Mouse (Mus musculus) erythroblast, embryonic 14.5 days (primary cell): ENCODE measurements around the gene A4gnt. TPM values are rescaled to one million over a fixed set of nuclear protein-coding genes. Genes with fewer than 3 reads are reported as not detected.

Experiments used
- H3K27me3 ChIP-seq: 2 replicates; pipeline ENCODE4 v1.6.1; 2012; ENCODE audit warnings: inconsistent platforms; ENCODE audit not compliant: control insufficient read depth
- H3K36me3 ChIP-seq: 2 replicates; pipeline ENCODE4 v1.6.1; 2012; ENCODE audit warnings: mild to moderate bottlenecking, inconsistent platforms; ENCODE audit not compliant: control insufficient read depth
- H3K4me1 ChIP-seq: 2 replicates; pipeline ENCODE4 v1.6.1; 2012; ENCODE audit warnings: inconsistent platforms; ENCODE audit not compliant: control insufficient read depth
- H3K4me3 ChIP-seq: replicated peaks from 2 replicates; pipeline ENCODE3; 2012; ENCODE audit warnings: moderate library complexity, mild to moderate bottlenecking, inconsistent platforms
- H3K9me3 ChIP-seq: 2 replicates; pipeline ENCODE4 v1.6.1; 2012; ENCODE audit warnings: low read length, inconsistent platforms, mixed read lengths; ENCODE audit not compliant: control insufficient read depth
- GATA1 ChIP-seq: IDR thresholded peaks from 2 replicates; pipeline ENCODE4 v1.6.1; 2012; ENCODE audit warnings: low read length, inconsistent platforms, mixed read lengths
- TAL1 ChIP-seq: IDR thresholded peaks from 3 replicates; pipeline ENCODE4 v1.6.1; 2012; ENCODE audit warnings: low read length, inconsistent platforms, mixed read lengths
- polyA plus RNA-seq: library from polyadenylated mRNA; stranded (reverse); fragments of >175 nt; gene quantifications from 2 replicates; pipeline ENCODE4 v1.2.3, GENCODE M21; 2012

A4gnt gene
- polyA plus RNA-seq, 1 experiment, result not detected

DNA sequence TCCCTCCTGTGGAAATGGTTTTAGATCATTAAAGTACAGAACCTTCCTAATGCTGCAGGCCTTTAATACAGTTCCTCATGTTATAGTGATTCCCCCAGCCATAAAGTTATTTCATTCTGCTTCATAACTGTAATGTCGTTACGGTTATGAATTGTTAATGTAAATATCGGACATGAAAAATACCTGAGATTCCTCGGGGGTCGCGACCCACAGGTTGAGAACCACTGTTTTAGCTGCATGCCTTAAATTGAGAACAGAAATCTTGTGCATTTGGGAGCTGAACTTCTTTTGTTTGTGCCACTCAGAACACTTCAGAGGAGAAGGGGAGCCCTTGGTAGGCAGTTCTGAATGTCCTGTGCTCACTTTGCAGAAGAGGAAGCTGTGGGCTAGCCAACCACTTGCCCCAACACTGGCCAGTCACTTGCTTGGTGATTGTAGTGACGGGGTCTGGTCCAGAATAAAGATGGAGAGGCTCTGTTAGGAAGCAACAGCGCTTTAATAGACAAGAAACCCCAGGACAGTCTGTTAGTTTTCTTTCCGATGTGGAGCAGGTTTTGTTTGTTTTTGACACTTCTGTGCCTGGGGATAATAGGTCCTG lies 18.3 kb downstream of the A4gnt start:
- Histone ChIP-seq H3K36me3 (no peaks in the 10 kb centered on the region), H3K4me3 (no peak overlapping the region), H3K9me3 (no peaks in the 10 kb centered on the region), H3K4me1 (peaks cover 9% of the 10 kb centered on the region; the same call in 1 of the 2 replicates), H3K27me3 (peaks cover 20% of the 10 kb centered on the region)
- no peak for TF ChIP-seq GATA1
- no peak for TF ChIP-seq TAL1

DNA sequence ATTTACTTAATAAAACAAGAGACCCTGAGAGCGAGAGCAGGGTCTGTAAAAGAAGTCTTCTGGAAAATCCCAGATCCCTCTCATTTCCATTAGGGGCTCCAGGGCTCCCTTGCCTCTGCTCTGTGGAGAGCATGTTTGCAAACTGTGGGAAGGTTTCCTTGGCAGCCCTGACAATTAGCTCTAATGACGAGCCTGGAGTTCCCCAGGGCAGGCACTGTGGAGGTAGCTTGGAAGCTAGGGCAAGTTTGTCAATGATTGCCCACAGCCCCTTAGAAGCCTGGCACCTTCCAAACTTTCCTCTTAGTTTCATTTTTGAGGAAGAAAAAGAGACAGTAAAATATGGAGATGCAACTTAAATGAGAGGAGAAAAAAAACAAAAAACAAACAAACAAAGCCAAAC lies 19.5 kb downstream of the A4gnt start:
- Histone ChIP-seq H3K27me3 (peaks cover 20% of the 10 kb centered on the region), H3K4me1 (peaks cover 9% of the 10 kb centered on the region; the same call in 1 of the 2 replicates), H3K9me3 (no peaks in the 10 kb centered on the region), H3K36me3 (no peaks in the 10 kb centered on the region), H3K4me3 (no peak overlapping the region)
- TF ChIP-seq GATA1 (no peak), TAL1 (no peak)

DNA sequence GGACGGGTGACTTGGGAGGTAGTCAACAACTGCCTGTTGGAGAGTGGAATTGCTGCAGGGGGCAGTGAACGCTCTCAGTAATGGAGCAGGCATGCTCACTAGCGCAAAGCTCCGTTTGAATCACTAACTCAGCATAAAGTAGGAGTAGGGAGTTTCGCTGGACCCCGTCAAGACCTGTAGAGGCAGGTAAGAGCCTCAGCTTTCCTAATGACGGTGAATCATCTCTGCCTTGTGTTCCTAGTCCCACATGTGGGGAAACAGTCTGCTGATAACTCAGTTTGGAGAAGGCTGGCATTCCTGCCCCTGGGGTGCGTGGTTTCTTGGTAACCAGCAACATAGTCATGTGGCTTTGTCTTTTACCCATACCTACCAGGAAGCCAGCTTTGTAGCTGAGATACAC lies 20.0 kb downstream of the A4gnt start:
- H3K36me3 ChIP-seq, result no peaks in the 10 kb centered on the region
- TF ChIP-seq TAL1, result no peak
- TF ChIP-seq GATA1, result no peak
- H3K4me1 ChIP-seq, result peaks cover 9% of the 10 kb centered on the region; the same call in 1 of the 2 replicates
- peaks cover 20% of the 10 kb centered on the region for H3K27me3 ChIP-seq
- H3K4me3 ChIP-seq, result no peak overlapping the region
- no peaks in the 10 kb centered on the region for H3K9me3 ChIP-seq

DNA sequence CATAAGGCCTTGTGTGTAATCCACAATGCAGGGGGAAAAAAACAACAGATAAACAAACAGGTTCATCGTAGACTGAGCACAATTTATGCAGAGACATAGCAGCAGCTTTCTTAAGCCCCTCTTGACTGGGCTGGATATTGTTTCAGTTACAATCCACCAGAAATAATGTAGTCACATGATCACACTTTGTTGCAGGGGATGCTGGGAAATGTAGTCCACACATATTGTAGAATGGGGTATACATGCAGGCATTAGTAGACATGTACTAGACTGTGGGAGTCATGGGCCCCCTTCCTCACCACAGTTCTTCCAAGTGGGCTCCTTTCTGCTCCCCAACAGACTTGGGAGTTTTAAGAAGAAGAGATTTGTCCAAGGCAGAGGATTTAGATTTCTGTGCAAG lies 24.5 kb downstream of the A4gnt start:
- Histone ChIP-seq H3K27me3 (no peaks in the 10 kb centered on the region), H3K4me1 (no peaks in the 10 kb centered on the region), H3K36me3 (no peaks in the 10 kb centered on the region), H3K4me3 (no peak overlapping the region), H3K9me3 (no peaks in the 10 kb centered on the region)
- no peak for TF ChIP-seq GATA1
- TF ChIP-seq TAL1, result no peak

DNA sequence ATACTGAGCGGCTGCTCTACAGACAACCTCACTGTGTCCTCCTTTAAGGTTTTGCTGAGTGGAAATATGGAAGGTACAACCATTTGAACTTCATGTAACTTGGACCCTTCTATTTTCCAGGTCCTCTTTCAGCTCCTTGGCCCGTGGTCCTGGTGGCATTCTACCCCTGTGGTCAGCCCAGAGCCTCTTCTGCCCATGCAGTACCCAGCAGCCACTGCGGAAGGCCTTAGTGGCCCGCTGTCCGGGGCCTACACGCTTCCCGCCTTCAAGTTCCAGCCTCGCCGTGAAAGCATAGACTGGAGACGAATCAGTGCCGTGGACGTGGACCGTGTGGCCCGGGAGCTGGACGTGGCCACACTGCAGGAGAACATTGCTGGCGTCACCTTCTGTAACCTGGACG lies 24.9 kb downstream of the A4gnt start:
- Histone ChIP-seq H3K36me3 (no peaks in the 10 kb centered on the region), H3K4me3 (no peak overlapping the region), H3K4me1 (no peaks in the 10 kb centered on the region), H3K9me3 (no peaks in the 10 kb centered on the region), H3K27me3 (no peaks in the 10 kb centered on the region)
- TF ChIP-seq GATA1 (no peak), TAL1 (no peak)

DNA sequence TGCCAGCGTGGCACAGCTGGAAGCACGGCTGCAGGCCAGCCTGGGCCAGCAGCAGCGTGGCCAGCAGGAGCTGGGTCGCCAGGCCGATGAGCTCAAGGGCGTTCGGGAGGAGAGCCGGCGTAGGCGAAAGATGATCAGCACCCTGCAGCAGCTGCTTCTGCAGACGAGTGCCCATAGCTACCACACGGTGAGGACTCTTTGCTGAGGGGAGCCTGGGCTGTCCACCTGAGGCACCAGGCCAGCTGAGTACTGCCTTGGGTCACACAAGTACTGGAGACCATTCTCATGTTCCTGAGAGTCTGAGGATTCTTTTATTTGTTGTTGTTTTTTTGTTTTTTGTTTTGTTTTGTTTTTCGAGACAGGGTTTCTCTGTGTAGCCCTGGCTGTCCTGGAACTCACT lies 25.4 kb downstream of the A4gnt start:
- Histone ChIP-seq H3K36me3 (no peaks in the 10 kb centered on the region), H3K27me3 (no peaks in the 10 kb centered on the region), H3K4me1 (no peaks in the 10 kb centered on the region), H3K4me3 (no peak overlapping the region), H3K9me3 (no peaks in the 10 kb centered on the region)
- TF ChIP-seq TAL1 (no peak), GATA1 (no peak)

DNA sequence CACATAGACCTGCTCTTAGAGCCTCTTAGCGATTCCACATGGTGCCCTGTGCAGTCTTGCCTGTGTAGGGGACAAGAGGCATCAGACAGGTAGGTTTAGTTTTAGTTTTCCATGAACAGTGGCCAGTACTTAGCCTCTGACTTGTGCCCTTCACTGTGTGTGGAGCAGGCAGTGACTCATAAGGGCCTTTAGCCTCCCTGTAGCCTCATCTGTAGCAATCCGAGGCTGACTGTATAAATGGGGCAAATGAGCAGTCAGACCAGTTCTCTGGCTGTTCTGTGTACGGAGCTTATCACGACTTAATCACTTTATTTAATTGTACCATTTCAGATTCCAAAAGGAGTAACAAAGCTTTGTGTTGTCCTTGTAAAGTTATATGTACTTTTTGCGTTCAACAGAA lies 27.7 kb downstream of the A4gnt start:
- TF ChIP-seq GATA1, result no peak
- no peak for TF ChIP-seq TAL1
- Histone ChIP-seq H3K9me3 (no peaks in the 10 kb centered on the region), H3K4me1 (no peaks in the 10 kb centered on the region), H3K27me3 (no peaks in the 10 kb centered on the region), H3K36me3 (no peaks in the 10 kb centered on the region), H3K4me3 (no peak overlapping the region)

DNA sequence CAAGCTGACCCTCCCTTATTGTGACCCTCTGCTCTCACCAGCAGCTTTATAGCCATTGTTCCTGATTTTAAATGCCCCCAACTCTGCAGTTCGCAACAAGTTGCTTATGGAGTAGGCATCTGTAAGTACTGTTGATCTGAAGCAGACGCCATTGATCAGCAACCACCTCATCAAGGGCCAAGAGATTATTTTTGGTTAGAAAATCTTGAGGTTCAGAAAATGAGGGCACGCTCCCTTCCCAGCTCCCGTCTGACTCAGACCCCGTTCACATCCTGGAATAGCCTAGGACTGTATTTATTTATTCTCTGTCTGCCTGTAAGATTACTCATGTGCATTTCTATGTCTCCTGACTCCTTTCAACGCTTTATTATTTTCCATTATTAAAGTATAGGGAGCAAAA lies 33.1 kb downstream of the A4gnt start:
- Histone ChIP-seq H3K4me1 (no peaks in the 10 kb centered on the region), H3K9me3 (no peaks in the 10 kb centered on the region), H3K27me3 (no peaks in the 10 kb centered on the region), H3K4me3 (no peak overlapping the region), H3K36me3 (no peaks in the 10 kb centered on the region)
- TF ChIP-seq TAL1, result no peak
- TF ChIP-seq GATA1, result no peak

DNA sequence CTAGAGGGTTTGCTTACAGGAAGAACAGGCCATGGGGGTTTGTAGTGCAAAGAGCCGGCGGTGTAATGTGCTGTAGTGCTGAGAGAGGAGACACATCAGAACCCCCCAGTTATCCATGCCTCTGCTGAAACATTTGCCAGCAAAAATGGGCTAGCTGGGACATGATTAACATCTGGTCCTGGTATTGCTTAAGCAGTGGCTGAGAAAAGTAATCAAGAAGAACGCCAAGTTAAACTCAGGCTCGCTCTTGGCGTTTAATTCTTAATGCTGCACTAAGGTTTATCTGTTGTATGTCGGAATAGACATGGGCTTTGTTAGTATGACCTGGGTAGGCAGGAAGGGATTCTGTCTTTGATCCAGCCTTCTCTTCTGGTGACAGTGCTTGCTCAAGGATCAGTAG lies 33.8 kb downstream of the A4gnt start:
- Histone ChIP-seq H3K4me1 (no peaks in the 10 kb centered on the region), H3K9me3 (no peaks in the 10 kb centered on the region), H3K4me3 (no peak overlapping the region), H3K36me3 (no peaks in the 10 kb centered on the region), H3K27me3 (no peaks in the 10 kb centered on the region)
- no peak for TF ChIP-seq GATA1
- TF ChIP-seq TAL1, result no peak

DNA sequence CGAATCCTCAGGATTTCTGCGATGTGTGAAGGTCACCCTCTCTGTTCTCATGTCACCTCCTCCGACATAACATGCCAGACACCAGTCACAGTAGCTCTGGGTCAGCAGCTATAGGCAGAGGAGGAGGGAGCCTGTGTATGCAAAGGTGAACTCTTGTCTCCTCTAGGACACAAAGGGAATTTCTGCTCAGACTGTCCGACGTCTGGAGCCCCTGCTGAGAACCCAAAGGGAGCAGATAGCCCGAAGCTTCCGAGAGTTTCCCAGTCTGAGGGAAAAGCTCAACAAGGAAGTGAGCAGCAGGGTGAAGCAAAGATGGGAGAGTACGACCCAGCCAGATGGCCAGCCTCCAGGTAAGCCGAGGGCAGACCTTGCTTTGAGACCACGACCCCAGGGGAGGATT lies 48.5 kb downstream of the A4gnt start:
- Histone ChIP-seq H3K9me3 (no peaks in the 10 kb centered on the region), H3K4me3 (no peak overlapping the region), H3K27me3 (no peaks in the 10 kb centered on the region), H3K4me1 (no peaks in the 10 kb centered on the region), H3K36me3 (no peaks in the 10 kb centered on the region)
- TF ChIP-seq GATA1 (no peak), TAL1 (no peak)
